Mouse (Mus musculus) thymus, postnatal 36 days (tissue): ENCODE measurements around the gene Arpp19.

Experiments
- DNase-seq, 2 experiments: peaks; one replicate each; pipeline ENCODE4 v3.0.0; 2022; ENCODE audit warnings: mixed read lengths in 2 of 2

Gene Arpp19

DNA sequence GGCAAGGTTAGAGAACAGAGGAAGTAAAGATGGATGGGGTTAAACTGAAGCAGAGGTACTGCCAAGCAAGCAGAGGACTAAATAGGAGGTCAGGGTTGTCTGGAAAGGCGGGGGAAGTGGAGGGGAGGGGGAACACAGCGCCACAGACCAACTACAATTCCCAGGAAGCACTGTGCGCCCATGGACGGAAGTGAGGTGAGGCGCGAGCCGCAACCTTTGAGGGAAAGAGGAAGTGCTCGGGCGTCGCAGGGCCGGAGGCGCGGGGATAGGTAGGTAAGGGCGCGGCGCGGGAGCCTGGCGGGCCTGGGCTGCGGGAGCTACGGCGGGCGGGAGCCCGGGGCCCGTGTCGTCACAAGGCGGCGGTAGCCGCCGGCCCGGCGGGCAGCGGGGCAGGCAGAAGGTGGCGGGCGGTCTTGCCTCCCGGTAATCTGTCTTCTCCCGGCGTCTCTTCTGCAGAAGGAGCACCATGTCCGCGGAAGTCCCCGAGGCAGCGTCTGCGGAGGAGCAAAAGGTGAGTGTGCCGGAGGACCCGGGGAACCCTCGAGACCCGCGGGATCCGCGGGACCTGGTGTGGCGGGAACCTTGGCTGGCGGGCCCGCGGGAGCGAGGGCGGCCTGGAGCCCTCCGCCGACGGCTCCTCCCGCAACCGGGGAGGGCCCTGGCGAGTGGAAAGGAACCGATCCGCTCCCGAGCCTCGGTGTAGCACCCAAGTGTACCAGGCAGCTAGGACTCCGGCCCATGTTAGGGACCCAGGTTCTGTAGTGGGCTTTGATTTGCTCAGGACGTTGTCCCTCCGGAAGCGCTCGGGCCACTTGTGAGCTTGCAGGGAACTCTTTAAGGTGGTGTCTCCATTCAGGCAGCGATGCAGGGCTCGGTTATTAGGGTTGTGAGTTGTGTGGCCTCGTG lies at the start of gene Arpp19:
Gene Arpp19 (plus strand): TSS at position 164 of the 906 bp plus-strand sequence.
- DNase-seq: peak; percentile 81 to 87

DNA sequence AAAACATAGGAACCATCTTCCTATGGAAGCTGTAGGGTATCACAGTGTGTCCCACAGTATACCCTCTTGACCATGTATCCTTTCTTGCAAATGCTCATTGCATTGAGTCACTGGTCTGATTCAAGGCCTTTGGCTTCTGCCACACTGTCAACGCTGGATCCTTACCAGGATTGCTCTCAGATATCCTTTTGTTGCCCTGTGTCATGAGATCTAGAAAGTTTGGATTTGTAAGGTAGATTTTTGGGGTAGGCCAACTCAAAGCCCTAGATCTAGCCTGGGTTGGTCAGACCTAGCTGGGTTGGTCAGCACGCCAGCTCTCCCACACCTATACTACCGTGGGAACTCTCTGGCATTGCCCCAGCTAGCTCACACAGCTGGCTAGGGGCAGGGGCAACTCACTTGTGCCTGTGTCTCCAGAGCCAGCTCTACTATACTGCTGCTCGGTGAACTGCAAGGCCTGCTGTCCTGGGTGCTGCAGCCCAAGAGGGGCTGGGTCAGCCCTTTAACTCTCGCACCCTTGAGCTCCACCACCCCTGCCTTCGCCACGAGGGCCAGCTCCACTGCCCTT lies 48.4 kb upstream of the Arpp19 start:
- no peak for DNase-seq

DNA sequence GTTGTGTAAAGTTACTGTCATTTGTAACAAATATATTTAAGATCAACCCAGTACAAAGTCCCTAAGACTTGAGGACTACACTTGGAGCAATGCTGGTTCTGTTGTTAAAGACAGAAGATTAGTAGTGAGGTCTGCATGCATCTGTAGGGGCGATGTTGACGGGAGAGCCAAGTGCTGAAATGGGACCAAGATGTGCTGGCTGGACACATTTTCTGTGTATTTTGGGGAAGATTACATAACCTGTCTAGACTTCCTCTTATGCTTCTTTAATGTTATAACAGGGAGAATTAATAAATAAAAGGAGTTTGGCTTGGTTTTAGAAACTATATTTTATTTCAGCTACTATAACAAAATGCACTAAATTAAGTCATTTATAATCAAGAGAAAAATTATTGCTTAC lies 47.4 kb upstream of the Arpp19 start:
- DNase-seq: no peak

DNA sequence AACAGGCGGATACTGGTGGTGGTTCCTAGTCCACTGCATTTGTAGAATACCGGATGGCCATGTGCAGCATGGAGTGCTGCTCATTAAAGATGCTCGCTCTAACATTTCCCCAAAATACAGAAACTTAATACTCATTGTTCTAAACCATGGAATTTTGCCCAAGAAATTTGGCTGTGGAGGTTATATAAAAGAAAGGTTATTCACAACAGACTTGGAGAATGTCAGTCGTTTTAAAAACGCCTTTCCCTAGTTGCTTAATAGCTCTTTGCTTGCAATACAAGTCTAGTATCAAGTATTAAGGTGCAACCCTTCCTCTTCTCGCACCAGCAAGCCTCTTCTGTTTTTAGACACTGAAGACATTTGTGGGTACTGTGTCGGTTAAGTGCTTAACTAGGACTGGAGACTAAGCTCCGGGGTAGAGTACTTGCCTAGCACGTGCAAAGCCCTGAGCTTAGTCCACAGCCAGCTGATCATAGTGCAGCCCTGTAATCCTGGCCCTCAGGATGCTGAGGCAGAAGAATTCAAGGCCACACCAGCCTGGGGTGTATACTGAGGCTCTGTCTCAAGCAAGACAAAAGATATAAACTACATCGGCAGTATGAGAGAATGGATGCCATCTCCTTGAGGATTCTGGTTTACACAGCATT lies 42.7 kb upstream of the Arpp19 start:
- no peak for DNase-seq

DNA sequence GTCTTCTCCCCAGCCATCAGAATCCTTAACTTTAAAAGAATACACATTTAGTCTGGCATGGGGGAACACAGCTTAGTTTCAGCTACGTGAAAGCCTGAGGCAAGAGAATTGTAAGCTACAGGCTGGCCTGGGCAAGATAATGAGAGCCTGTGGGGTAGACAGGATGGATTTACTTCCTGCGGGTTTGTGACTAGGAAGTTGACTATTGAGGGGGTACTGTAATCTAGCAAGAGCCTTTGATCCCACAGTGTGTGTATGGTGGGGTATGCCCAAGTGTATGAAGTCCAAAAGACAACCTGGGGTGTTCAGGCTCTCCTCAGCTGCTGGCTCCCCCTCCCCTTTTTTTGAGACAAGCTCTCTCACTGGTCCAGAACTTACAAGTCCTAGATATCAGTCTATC lies 41.1 kb upstream of the Arpp19 start:
- no peak for DNase-seq

DNA sequence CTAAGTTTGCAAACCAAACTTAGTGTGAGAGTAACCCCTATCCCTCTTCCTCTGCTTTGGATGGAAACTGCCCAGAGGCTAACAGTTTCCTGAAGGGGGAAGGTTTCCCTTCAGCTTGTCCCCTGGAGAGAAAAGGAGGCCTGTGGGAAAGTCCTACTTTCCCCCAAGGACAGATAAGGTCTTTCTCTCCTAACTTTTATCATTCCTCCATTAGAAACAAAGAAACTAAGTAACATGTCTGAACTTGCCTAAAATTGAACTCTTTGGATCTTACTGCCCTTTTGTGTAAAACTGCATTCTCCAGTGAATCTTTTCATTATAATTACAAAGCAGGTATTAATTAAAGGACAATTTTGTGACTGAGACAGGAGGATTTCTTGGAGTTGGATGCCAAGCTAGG lies 39.4 kb upstream of the Arpp19 start:
- no peak for DNase-seq

DNA sequence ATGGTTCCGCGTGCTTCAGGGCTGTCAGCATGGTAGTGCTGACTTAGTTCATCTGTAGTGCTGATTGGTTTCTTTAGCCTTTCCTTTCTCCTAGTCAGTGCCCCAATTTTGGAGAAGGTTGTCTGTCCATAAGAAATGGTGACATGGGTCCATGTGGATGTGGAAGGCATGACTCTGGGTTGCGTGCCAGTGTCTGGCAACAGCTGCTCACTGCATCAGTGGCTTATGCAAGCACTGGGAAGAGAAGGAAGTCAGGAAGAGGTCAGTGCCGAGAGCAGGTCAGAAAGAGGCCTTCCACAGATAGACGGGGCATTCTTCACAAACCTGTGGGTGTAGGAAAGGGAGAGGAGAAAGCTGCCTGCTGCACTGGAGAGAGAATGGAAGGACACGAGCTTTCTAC lies 36.4 kb upstream of the Arpp19 start:
- DNase-seq: no peak

DNA sequence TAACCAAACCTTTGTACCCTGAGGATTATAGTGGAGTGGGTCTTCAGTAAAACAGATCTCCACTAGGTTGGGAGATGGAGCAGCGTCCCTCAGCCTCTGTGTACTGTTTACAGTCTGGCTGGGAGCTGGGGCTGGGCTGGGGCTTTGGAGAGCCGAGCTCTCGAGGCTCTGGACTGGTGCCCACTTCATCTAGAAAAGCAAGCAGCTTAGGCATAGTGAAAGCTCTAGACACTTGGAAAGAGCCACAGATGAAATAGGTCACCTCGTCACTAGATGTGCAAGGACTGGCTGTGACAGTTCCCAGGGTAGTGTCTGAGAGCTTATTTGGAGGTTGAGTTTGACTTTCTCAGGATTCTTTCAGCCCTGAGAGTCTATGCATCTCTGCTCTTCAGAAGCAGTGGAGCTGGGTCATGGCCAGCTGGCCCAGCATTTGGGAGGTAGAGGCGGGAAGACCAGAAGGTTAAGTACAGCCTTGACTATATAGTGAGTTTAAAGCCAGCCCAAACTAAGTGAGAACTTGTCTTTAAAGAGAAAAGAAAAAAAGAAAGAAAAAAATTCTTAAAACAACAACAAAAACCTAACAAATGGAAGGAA lies 35.7 kb upstream of the Arpp19 start:
- no peak for DNase-seq

DNA sequence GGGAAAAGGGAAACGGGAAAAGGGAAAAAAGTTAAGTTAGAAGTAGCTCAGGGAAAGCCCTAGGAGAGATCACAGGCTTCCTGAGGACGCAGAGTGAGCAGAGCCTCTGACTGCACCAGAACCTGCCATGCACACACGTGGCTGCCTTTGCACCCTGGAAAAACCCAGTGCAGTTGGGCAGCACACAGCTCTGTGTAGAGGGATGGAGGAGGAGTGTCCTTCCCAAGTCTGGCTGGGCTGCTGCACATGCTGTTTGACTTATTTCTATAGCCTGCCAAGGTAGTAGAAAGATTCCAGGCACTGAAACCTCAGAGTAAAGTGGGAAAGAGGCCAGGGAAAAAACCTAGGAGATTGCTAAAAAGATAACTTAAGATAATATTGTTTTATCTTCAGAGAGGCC lies 35.2 kb upstream of the Arpp19 start:
- no peak for DNase-seq

DNA sequence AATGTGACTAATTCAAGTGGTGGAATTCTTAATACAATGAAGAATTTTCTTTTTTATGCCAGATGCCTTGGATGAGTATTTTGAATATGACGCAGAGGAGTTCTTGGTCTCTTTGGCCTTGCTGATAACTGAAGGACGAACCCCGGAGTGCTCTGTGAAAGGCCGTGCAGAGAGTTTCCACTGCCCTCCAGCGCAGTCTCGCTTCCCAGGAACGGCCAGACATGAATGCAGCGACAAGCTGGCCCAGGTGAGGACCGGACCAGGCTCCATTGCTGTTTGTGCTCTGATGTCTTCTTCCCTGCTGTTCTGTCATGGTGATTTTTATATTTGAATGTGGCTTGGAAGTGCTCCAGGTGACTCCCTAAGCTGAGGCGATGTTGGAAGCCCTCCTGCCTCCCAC lies 33.2 kb upstream of the Arpp19 start:
- no peak for DNase-seq

DNA sequence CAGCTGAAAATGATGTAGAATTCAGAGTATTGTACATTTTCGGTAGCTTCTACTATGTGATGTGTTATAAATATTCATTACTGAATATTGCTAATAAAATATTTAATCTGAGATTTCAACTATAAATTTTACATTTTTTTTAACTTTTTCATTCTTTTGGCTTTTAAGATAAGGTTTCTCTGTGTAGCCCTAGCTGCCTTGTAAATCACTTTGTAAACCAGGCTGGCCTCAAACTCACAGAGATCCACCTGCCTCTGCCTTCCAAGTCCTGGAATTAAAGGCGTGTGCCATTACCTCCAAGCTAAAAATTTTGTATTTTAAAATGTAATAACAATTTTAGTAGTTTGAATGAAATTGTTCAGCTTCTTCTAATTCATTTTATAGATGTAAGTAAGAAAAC lies 20.8 kb upstream of the Arpp19 start:
- no peak for DNase-seq

DNA sequence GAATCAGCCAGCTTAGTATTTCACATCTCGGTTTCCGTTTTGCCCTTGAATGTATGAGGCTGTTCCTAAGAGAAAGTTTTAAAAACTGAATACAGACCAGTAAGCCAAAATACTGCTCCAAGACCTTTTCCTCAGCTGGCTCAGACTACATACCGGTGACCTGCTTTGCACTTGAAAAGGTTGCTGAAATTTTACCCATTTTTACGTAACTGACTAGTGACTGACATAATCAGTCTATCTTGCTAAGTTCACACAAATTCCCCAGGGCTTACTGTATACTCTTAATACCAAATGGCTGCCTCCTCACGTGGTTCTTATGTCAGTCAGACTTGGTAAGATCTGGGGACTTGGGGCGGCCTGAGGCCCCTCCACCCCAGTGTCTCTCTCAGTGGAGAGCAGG lies 18.2 kb upstream of the Arpp19 start:
- no peak for DNase-seq

DNA sequence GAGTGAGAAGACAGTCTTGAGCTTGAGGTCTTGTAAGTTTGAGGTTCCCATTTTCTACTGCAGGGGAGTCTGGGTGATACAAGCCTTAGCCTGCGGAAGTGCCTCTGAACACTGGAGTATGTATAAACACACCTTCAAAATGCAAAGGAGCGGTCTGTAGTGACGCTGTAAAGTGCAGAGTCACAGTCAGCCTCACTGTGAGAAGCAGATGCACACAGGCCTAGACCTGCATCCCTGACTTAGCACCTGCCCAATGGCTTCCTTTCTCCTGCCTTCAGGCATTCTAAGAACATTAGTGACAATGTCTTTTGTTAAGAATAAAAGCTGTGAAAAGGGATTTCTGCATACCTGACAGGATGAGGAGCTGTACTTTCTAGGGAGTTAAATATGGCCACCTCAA lies 17.8 kb upstream of the Arpp19 start:
- DNase-seq: no peak

DNA sequence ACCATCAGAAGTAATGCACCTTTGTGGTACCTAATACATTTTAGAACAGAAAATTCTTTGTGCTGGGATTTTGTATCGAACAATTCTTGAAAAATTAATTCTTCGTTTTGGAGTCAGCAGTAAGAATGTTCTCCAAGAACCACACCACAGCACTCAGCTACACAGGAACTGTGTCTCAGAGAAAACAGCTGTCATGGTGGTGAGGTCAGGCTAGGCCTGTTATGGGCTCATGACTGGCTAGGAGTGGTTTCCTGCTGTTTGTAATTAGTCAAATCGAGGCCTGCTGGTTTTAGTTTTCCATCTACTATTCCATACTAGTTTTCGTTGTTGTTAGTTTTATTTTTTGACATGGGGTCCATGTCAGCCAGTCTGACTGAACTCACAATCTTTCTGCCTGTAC lies 16.9 kb upstream of the Arpp19 start:
- no peak for DNase-seq

DNA sequence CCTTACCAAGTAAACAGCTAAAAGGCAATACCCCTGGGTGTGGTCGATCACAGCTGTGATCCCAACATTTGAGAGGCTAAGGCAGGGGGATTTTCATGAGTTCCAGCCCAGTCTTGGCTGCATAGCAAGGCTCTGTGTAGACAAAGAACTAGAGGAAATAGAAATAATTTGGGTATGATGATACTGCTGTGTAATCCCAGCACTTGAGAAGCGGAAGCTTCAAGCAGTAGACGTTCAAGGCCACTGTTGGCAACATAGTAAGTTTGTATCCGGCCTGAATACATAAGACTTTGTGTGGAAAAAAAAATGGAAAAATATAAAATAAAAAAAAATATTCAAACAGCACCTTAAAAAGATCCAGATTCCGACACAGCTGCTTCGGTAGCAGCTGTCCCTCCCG lies 14.9 kb upstream of the Arpp19 start:
- DNase-seq: no peak

DNA sequence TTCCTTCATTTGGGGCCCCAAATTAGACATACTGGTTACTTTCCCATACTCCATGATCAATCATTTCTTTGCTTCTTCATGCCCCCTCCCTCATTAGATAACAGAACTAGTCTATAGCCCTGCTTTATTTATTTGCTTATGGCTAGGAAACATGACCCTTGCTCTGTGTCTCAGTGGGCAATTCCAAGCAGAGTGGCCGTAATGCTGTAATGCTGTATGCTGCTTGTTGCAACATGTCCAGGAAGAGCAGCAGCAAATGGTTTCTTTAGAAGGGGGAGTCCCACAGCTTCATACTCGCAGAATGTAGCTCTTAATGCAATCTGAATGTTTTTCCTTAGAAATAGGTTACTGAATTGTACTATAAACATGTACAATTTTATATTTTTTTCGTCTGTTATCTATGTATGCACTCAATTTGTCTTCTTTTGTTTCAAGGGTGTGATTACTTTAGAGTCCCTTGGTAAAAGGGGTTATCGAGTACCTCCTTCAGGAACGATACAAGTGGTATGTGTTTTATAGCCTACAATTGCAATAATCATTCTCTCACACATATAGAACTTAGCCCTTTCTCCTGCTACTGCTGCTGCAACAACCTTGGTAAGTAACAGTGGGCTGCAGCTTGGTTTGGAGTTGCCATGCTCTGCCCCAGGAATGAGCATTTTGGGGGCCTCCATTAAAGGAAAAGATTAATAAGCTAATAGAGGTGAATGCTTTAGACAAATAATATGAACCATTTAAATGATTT lies 14.1 kb upstream of the Arpp19 start:
- DNase-seq: no peak

DNA sequence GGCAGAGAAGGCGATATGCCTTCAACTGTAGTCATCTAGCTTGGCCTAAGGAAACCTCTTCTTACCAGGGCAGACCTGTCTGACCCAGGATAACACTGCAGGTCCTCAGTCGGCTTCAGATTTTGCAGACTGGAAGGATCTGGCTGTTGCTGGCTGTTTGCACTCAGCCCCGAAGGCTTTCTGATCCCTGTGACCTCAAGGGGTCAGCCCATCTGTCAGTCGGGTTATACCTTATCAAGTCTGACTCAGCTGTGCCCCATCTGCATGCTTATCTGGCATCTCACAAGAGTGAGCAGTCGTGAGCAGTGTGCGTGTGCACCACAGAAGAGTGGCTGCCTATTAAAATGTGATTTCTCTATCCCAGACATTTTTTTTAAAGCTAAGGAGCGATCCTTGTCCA lies 13.3 kb upstream of the Arpp19 start:
- no peak for DNase-seq

DNA sequence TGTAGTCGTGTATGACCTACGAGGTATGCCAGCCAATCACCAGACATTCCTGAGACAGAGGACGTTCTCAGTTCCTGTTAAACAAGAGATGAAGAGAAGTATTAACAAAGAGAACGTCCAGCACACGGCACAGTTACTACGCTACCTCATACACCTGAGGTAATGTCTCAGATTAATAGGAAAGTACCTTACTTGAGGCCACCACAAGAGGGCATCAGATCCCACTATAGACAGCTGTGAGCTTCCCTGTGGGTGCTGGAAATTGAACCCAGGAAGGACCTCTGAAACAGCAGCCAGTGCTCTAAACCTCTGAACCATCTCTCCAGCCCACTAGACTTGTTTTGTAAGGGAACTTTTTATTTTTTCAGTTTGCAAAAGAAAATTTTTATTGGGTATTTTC lies 11.7 kb upstream of the Arpp19 start:
- no peak for DNase-seq

DNA sequence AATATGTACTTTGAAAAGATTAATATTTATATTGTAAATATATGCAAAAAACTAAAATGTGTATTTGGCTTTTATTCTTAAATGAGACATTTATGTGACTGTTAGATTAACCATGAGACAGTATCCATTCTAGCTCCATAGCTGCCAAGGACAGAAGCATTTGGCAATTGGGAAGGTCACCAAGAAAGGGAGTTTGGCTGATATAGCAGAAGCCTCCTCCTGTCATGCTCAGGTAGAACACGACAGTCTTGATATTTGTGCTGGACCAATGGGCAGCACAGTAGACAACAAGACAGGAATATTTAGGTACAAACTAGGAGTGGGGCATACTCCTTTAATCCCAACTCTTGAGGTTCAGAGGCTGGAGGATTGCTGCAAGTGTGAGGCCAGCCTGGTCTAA lies 5.0 kb upstream of the Arpp19 start:
- no peak for DNase-seq

DNA sequence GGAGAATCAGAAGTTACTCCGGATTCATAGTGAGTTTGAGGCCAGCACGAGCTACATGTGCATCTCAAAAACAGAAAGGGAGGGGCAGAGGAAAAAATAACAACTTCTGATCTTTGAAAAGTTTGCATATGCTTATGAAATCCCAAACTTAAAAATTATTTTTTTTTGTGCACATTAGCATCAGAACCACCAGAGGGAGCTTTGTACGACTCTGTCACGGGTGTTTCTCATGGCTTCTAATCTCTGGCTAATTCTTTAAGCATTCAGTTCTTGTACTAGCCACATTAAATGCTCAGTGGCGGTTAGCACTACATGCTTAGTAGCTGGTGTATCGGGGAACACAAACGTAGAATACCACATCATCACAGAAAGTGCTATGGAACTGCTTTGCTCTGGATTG lies 4.3 kb upstream of the Arpp19 start:
- no peak for DNase-seq

DNA sequence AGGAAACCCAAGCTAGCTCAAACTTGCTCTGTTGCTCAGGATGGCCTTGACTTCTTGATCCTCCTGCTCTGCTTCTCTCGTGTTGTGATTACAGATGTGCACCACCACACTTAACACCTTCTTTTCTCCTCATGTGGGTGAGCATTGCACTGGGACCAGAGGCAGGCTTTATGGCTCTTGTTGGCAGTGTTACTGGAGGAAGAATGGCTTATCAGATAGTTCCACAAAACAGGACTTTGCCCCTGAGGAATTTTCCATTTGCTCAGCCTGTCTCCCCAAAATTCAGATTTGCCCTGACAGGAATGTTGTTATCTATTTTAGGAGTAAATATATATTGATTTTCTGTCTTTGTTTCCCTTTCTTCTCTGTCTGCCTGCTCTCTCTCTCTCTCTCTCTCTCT lies 2.7 kb upstream of the Arpp19 start:
- DNase-seq: no peak

DNA sequence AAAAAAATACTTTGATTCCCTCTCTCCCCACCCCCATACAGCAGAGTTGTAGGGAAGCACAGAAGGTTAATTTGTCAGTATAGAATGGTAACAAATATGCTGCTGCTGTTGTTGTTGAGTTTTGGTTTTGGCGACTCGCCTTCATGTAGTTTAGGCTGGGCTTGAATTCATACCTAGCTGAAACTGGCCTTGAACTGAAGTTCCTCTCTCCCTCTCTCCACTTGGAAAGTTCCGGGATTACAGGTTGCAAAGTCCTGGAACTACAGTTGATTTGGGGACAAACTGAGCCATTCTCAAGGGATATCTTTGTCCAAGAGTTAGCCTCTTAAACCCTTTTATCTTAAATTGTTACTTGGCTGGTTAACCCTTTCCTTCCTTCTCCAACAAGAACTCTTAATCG lies 1.5 kb upstream of the Arpp19 start:
- DNase-seq: no peak

DNA sequence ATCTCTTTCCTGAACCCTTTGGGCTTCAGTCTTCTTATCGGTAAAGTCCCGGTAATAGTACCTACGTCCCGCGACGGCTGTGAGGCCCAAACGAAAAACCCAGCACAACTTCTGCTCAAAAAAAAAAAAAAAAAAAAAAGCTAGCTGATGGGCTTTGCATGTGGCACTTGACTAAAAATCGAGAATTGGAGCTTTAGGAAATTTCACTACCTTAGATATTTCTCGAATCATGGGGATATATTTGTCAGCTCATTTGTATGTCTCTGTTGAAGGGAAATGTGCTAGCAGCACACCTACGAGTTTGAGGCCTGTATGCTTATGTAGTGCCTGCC lies 909 bp downstream of the Arpp19 start:
- DNase-seq: no peak
